Mouse (Mus musculus) intestine, embryonic 16.5 days (tissue): ENCODE measurements around the gene Fgf15. TPM values are rescaled to one million over a fixed set of nuclear protein-coding genes. Genes with fewer than 3 reads are reported as not detected.
A peak's percentile ranks its signal among the peaks of the same experiment; 100 is the strongest.
"Not testable (repeated sequence)": the region's sequence is repeated elsewhere in the genome, so short reads cannot be mapped to it uniquely, and the experiment has no call there.

Experiments
- ATAC-seq: fragments of 200-750 bp; cut with Nextera tagmentation; 2 replicates; pipeline ENCODE4 v1.8.0; 2017; ENCODE audit warnings: moderate TSS enrichment, moderate library complexity
- H3K27ac ChIP-seq: fragments of 300-500 bp; sonication (generic); 2 replicates; pipeline ENCODE4 v1.5.1; 2014; ENCODE audit warnings: mild to moderate bottlenecking, low read length
- H3K27me3 ChIP-seq: fragments of 300-500 bp; sonication (generic); replicated peaks from 2 replicates; pipeline ENCODE4 v1.6.1; 2014; ENCODE audit warnings: low read length, control low read depth, mixed read lengths; ENCODE audit not compliant: control insufficient read depth, insufficient read depth
- H3K36me3 ChIP-seq: fragments of 300-500 bp; sonication (generic); 2 replicates; pipeline ENCODE4 v1.6.1; 2014; ENCODE audit warnings: low read length, control low read depth; ENCODE audit not compliant: control insufficient read depth, insufficient read depth
- H3K4me1 ChIP-seq: fragments of 300-500 bp; sonication (generic); 2 replicates; pipeline ENCODE4 v1.6.1; 2014; ENCODE audit warnings: low read length, control low read depth, mixed read lengths; ENCODE audit not compliant: control insufficient read depth, insufficient read depth
- H3K4me2 ChIP-seq: fragments of 300-500 bp; sonication (generic); 2 replicates; pipeline ENCODE4 v1.6.1; 2014; ENCODE audit warnings: low read depth, low read length, control low read depth
- H3K4me3 ChIP-seq: fragments of 300-500 bp; sonication (generic); 2 replicates; pipeline ENCODE4 v1.5.1; 2014; ENCODE audit warnings: mild to moderate bottlenecking, low read length
- H3K9ac ChIP-seq: fragments of 300-500 bp; sonication (generic); 2 replicates; pipeline ENCODE4 v1.6.1; 2014; ENCODE audit warnings: low read depth, low read length
- H3K9me3 ChIP-seq: fragments of 300-500 bp; sonication (generic); 2 replicates; pipeline ENCODE4 v1.6.1; 2016; ENCODE audit warnings: low read length, control low read depth; ENCODE audit not compliant: control insufficient read depth
- WGBS: fragments of 180-500 bp; shearing (Covaris S2); extraction: QIAGEN DNeasy Blood & Tissue Kit; methylation state at CpG from one replicate; pipeline ENCODE4 v1.1.7; 2014; 5-methylcytosine and 5-hydroxymethylcytosine counted together
- polyA plus RNA-seq: library from polyadenylated mRNA; unstranded; fragments of >200 nt; fragmentation: Nextera tagmentation; extraction: Ambion mirVana; gene quantifications from 2 replicates; pipeline ENCODE4 v1.2.1, GENCODE M21; 2015

The Fgf15 gene
- polyA plus RNA-seq, 1 experiment from 2014 or later, result 0.15 TPM

DNA sequence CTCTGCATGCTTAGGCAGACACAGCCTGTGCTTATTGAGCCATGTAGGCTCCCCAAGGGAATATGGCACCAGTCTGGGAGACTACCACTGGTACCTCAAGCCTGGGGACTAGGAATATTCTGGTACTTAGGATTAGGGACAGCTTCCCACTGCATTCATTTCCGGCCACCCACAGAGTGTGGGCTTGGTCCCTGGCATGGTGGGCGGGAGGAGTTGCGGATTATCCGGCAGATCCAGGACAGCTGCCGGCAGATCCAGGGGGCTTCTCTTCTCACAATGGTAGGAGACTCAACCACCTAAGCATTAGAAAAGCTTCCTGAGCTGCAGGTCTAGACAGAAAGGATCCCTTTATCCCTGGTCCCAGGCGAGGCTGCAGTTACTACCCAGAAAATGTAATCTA is 2.2 kb downstream of the Fgf15 start:
- H3K4me1 ChIP-seq, result peaks cover 16% of the 10 kb centered on the region
- no peaks in the 10 kb centered on the region for H3K9me3 ChIP-seq
- no peak overlapping the region for H3K27ac ChIP-seq
- no peak for ATAC-seq
- H3K9ac ChIP-seq, result no peak overlapping the region
- H3K4me2 ChIP-seq, result no peak overlapping the region
- H3K4me3 ChIP-seq, result no peak overlapping the region
- H3K36me3 ChIP-seq, result no peaks in the 10 kb centered on the region
- peaks cover 48% of the 10 kb centered on the region for H3K27me3 ChIP-seq
- 65% methylated on average over 6 of the region's 6 CpGs for WGBS

DNA sequence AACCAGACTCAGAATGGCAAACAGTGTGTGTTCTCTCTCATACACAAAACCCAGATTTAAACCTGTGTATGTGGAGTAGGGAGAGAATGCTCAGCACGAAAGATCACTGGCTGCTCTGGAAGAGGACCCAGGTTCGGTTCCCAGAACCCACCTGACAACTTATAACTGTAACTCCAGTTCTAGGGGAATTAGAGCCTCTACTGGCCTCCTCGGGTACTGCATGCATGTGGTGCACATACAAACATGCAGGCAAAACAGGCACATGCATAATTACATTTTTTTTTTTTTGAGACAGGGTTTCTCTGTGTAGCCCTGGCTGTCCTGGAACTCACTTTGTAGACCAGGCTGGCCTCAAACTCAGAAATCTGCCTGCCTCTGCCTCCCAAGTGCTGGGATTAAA is 9.2 kb downstream of the Fgf15 start:
- 89% methylated on average over 3 of the region's 3 CpGs for WGBS
- not testable (repeated sequence) for ATAC-seq, H3K4me3 ChIP-seq, H3K9me3 ChIP-seq, H3K27ac ChIP-seq, H3K4me2 ChIP-seq, H3K27me3 ChIP-seq, H3K36me3 ChIP-seq, H3K4me1 ChIP-seq, H3K9ac ChIP-seq

DNA sequence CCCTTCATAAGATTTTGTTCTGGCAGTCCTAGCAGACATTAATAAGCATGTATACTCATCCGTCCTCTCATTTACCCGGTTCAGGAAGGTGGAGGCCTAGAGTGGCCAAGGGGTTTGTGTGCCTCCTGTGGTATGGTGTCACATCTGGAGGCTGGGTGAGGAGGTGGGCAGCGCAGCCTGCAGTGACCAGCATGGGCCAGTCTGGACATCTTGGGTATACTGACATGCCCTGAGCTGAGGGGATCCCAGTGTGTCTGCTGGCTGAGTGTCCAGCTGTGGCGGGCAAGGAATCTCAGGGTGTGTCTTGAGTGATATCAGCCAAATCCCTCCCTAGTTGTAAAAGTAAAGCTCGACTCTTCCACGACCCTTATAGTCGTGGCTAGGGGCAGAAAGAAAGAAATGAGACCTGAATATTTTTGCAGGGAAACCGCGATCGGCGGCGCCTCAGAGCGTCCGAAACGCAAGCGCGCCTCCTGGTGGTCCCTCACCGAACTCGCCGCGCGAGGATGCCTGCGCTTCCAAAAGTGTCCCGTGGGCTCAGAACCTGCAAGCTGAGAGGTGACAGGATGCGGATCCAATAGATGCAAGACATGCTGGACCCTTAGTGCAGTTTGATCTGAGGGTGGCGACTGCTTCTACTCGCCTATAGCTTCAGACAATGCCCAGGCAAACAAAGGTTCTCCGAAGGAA is 10.5 kb downstream of the Fgf15 start:
- no peaks in the 10 kb centered on the region for H3K9me3 ChIP-seq
- no peak overlapping the region for H3K4me3 ChIP-seq
- H3K36me3 ChIP-seq, result no peaks in the 10 kb centered on the region
- no peak overlapping the region for H3K27ac ChIP-seq
- H3K27me3 ChIP-seq, result no peaks in the 10 kb centered on the region
- peak overlapping the region; percentile 23; the same call in 1 of the 2 replicates for H3K4me2 ChIP-seq
- WGBS, result 10% methylated on average over 28 of the region's 28 CpGs
- ATAC-seq, result peak; percentile 56
- H3K9ac ChIP-seq, result no peak overlapping the region; the same call in 1 of the 2 replicates
- no peaks in the 10 kb centered on the region for H3K4me1 ChIP-seq

DNA sequence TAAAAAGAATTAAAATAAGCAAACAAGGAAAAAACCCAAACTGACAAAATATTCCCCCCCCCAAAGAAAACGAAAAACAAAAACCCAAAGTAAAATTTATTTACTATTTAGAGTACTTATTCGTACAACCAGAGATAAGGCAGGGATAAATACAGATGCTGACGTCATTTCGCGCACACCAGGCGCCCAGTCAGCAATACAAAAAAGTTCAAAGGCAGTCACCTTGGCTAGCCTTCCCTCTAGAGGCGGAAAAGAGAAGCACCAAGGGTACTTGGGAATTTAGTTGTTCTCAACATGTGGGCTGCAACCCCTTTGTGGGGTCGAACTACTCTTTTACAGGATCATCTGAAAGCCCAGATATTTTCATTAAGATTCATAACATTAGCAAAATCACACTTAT is 11.5 kb downstream of the Fgf15 start:
- Histone ChIP-seq H3K4me3 (no peak overlapping the region), H3K27ac (no peak overlapping the region), H3K36me3 (no peaks in the 10 kb centered on the region), H3K4me2 (no peak overlapping the region), H3K9me3 (no peaks in the 10 kb centered on the region), H3K4me1 (no peaks in the 10 kb centered on the region), H3K27me3 (no peaks in the 10 kb centered on the region), H3K9ac (no peak overlapping the region)
- WGBS, result 9% methylated on average over 8 of the region's 8 CpGs
- no peak for ATAC-seq

DNA sequence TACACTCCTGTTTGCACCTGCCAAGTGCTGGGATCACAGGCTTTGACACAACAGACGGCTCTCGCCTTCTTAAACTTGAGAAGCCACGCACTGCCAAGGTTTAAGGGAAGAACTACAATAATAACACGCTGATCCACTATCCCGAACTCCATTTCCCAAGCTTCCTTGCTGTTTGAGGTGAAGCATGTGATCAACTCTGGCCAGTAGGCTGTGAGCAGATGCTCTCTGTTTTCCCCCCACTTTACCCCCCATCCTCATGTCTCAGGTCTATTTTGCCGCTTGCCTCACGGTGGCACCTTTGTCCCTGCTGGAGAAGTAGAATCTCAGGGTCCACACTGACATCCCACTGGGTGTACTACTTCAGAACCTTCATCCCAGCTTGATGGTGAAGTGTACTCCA is 12.4 kb downstream of the Fgf15 start:
- H3K4me2 ChIP-seq, result no peak overlapping the region
- H3K9me3 ChIP-seq, result no peaks in the 10 kb centered on the region
- no peak overlapping the region for H3K9ac ChIP-seq
- no peak overlapping the region for H3K27ac ChIP-seq
- 35% methylated on average over 7 of the region's 7 CpGs for WGBS
- H3K4me1 ChIP-seq, result no peaks in the 10 kb centered on the region
- peak; percentile 22; the same call in 1 of the 2 replicates for ATAC-seq
- no peak overlapping the region for H3K4me3 ChIP-seq
- H3K27me3 ChIP-seq, result no peaks in the 10 kb centered on the region
- no peaks in the 10 kb centered on the region for H3K36me3 ChIP-seq

- WGBS, result 81% methylated on average over 1 of the region's 1 CpGs
- Histone ChIP-seq H3K36me3 (no peaks in the 10 kb centered on the region), H3K4me2 (no peak overlapping the region), H3K27me3 (no peaks in the 10 kb centered on the region), H3K27ac (no peak overlapping the region), H3K4me1 (peaks cover 8% of the 10 kb centered on the region), H3K9me3 (no peaks in the 10 kb centered on the region), H3K9ac (no peak overlapping the region), H3K4me3 (no peak overlapping the region)
- ATAC-seq, result no peak
Observed at GRCm38 (mm10) chr7:144911121-144911520, 14.8 kb downstream of the Fgf15 start.

GRCm38 (mm10) chr7:144912897-144913296 is 16.6 kb downstream of the Fgf15 start:
- no peak overlapping the region for H3K27ac ChIP-seq
- H3K9ac ChIP-seq, result no peak overlapping the region
- H3K27me3 ChIP-seq, result no peaks in the 10 kb centered on the region
- no peak for ATAC-seq
- H3K4me2 ChIP-seq, result no peak overlapping the region
- peaks cover 9% of the 10 kb centered on the region for H3K4me1 ChIP-seq
- WGBS, result 81% methylated on average over 4 of the region's 4 CpGs
- H3K9me3 ChIP-seq, result no peaks in the 10 kb centered on the region
- H3K4me3 ChIP-seq, result no peak overlapping the region
- 0 out of 2 replicates have a peak, but pooled peaks cover 6% of the 10 kb centered on the region for H3K36me3 ChIP-seq

GRCm38 (mm10) chr7:144914296-144914947 is 18.1 kb downstream of the Fgf15 start:
- Histone ChIP-seq H3K4me3 (peak overlapping the region; percentile 87), H3K9ac (peak overlapping the region; percentile 64), H3K4me2 (peak overlapping the region; percentile 59), H3K27ac (peak overlapping the region; percentile 59; the same call in 1 of the 2 replicates), H3K4me1 (peaks cover 9% of the 10 kb centered on the region), H3K27me3 (no peaks in the 10 kb centered on the region), H3K9me3 (no peaks in the 10 kb centered on the region), H3K36me3 (peaks cover 10% of the 10 kb centered on the region; the same call in 1 of the 2 replicates)
- WGBS, result 7% methylated on average over 17 of the region's 17 CpGs
- peak; percentile 95 for ATAC-seq

DNA sequence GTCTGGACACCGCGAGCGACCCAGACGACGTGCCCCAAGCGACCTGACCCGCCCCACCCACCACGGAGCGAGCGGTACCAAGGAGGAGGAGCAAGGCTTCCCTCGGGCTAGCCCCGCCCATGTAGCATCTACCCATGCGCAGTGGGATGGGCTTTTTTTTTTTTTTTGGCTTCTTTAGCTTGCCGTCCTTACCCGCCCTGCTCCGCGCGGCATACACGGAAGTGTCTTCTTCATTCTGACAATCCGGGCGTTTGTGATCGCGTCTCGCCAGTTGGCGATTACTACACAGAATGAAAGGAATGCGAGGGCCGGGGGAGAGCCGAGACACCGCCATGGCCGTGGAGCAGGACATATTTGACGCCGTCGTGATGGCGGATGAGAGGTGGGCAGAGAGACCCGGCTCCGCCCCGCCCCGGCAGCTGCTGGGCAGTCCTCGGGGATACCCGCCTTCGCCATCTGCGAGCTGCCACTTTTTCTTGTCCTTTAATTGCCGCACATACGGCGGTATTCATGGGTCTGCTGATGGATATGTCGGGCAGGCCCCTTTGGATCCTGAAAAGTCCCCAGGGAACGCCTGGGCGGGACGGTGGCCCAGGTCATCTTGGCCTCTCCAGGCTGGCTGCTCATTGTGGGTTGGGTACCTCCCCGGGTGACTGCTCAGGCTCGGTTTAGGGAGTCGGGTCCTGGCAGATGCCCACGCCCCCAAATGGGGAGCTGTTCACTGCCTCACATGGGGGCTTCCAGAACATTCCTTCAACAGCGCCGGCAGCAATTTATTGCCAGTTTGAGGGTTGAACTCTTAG is 18.8 kb downstream of the Fgf15 start, which contains the start of gene LTO1:
LTO1 (plus strand) TSS at position 153 of the 803 bp plus-strand sequence.
- Histone ChIP-seq H3K9me3 (no peaks in the 10 kb centered on the region), H3K9ac (peak within 1 kb of the TSS; percentile 89), H3K27me3 (no peaks in the 10 kb centered on the region), H3K27ac (peak within 1 kb of the TSS; percentile 76; the same call in 1 of the 2 replicates), H3K4me2 (peak within 1 kb of the TSS; percentile 95), H3K4me1 (peaks cover 9% of the 10 kb centered on the region), H3K36me3 (peaks cover 10% of the 10 kb centered on the region; the same call in 1 of the 2 replicates), H3K4me3 (peak within 1 kb of the TSS; percentile 87)
- ATAC-seq, result peak; percentile 97
- WGBS, result under 1% methylated on average over 55 of the region's 55 CpGs
